Comparison of ENCODE assay signal across 26 mouse cellular contexts in genomic region chr16:32108578-32108977, GRCm38 (mm10). TPM values are rescaled to one million over a fixed set of nuclear protein-coding genes. Genes with fewer than 3 reads are reported as not detected.
A peak's percentile ranks its signal among the peaks of the same experiment; 100 is the strongest.
DNase-seq lines count a peak whose midpoint lies in the region; ATAC-seq and TF ChIP-seq lines count a peak whose summit lies in the region.
"Had no signal": no experiment of that assay in that cellular context is flagged by ENCODE, and none has a peak within 500 bp of the region (broad histone marks: within the 10 kb centered on the region; RNA-seq: fewer than 3 reads in every experiment).

No protein-coding gene starts in this region.

- 23% methylated on average over 2 of the region's 2 CpGs for WGBS in liver, embryonic 16.5 days (ENCODE audit: insufficient replicate concordance)
- WGBS in liver, embryonic 12.5 days (ENCODE audit: insufficient replicate concordance), result 36% methylated on average over 2 of the region's 2 CpGs
- 3% methylated on average over 2 of the region's 2 CpGs for WGBS in bone marrow, adult 2 months

- H3K4me2 ChIP-seq in liver, embryonic 16.5 days (ENCODE audit: low read depth, low read length), result 0 out of 2 replicates have a peak overlapping the region, but pooled peaks have one; percentile 18
- no peak overlapping the region for H3K4me2 ChIP-seq in liver, embryonic 12.5 days
- H3K4me2 ChIP-seq: forebrain, embryonic 13.5 days; heart, embryonic 12.5 days; heart, embryonic 15.5 days; hindbrain, embryonic 13.5 days had no signal

- ATAC-seq in liver, embryonic 16.5 days (ENCODE audit: low read depth), result no peak
- no peak for ATAC-seq in liver, embryonic 12.5 days
- 0 out of 2 replicates have a peak, but pooled peaks have one; percentile 15 for ATAC-seq in neutrophil, adult 5-6 weeks (ENCODE audit: extremely low read depth, insufficient number of reproducible peaks, low FRiP score, poor library complexity, severe bottlenecking)
- ATAC-seq: forebrain, embryonic 13.5 days; forebrain, embryonic 16.5 days; hindbrain, embryonic 16.5 days had no signal

- no peaks in the 10 kb centered on the region for H3K9me3 ChIP-seq in liver, embryonic 16.5 days (replicated peaks; ENCODE audit: control insufficient read depth, low read length)
- peaks cover 3% of the 10 kb centered on the region; the same call in 1 of the 2 replicates for H3K9me3 ChIP-seq in liver, embryonic 12.5 days (replicated peaks)
- H3K9me3 ChIP-seq: forebrain, embryonic 13.5 days; heart, embryonic 15.5 days; hindbrain, embryonic 10.5 days; hindbrain, embryonic 13.5 days had no signal

- H3K36me3 ChIP-seq in liver, embryonic 16.5 days (ENCODE audit: control insufficient read depth, insufficient read depth), result no peaks in the 10 kb centered on the region
- peaks cover 23% of the 10 kb centered on the region for H3K36me3 ChIP-seq in liver, embryonic 12.5 days

- peak; percentile 61 for DNase-seq in induced T-regulatory cell, adult 2 months (ENCODE audit: low read depth)
- DNase-seq in frontal cortex, adult 2 months (ENCODE audit: extremely low spot score in 1 of 2, low spot score in 1 of 2), result no peak
- no peak for DNase-seq in B cell, adult 2 months
- DNase-seq: adrenal gland, adult 2 months; adrenal gland, postnatal 14 days; cerebellum, adult 11-12 months; cerebellum, adult 9-10 months; cerebellum, postnatal 14 days; gastrocnemius, adult 2 months; gastrocnemius, postnatal 14 days; heart, adult 18-20 months; heart, postnatal 10 days; heart, postnatal 36 days had no signal

- no peaks in the 10 kb centered on the region for H3K27me3 ChIP-seq in liver, embryonic 16.5 days (ENCODE audit: control insufficient read depth, insufficient read depth, low read depth, low read length)
- no peaks in the 10 kb centered on the region for H3K27me3 ChIP-seq in liver, embryonic 12.5 days (replicated peaks)
- H3K27me3 ChIP-seq: forebrain, embryonic 13.5 days; heart, embryonic 12.5 days; heart, embryonic 15.5 days; hindbrain, embryonic 13.5 days had no signal

- no peak overlapping the region for H3K9ac ChIP-seq in liver, embryonic 16.5 days (ENCODE audit: low read depth, low read length)
- H3K9ac ChIP-seq in liver, embryonic 12.5 days, result no peak overlapping the region
- H3K9ac ChIP-seq: forebrain, embryonic 13.5 days; heart, embryonic 12.5 days; heart, embryonic 15.5 days; hindbrain, embryonic 13.5 days had no signal

- TF ChIP-seq CTCF in bone marrow, adult 2 months (IDR thresholded peaks at IDR 0.05; ENCODE audit: control insufficient read depth, insufficient read depth, low read length), result no peak

- TF ChIP-seq POLR2A in bone marrow, adult 2 months (IDR thresholded peaks at IDR 0.05; ENCODE audit: borderline replicate concordance, control insufficient read depth, low read depth, low read length), result no peak

- H3K27ac ChIP-seq in liver, embryonic 16.5 days (ENCODE audit: low read length), result no peak overlapping the region
- H3K27ac ChIP-seq in liver, embryonic 12.5 days, result no peak overlapping the region
- peak overlapping the region; percentile 83 for H3K27ac ChIP-seq in bone marrow, adult 2 months (ENCODE audit: control insufficient read depth, insufficient read depth, low read depth, low read length, poor library complexity)
- H3K27ac ChIP-seq: forebrain, embryonic 10.5 days; forebrain, embryonic 13.5 days; gastrocnemius, adult 2 months; heart, embryonic 15.5 days; hindbrain, embryonic 10.5 days; hindbrain, embryonic 13.5 days had no signal

- peaks cover 3% of the 10 kb centered on the region; the same call in 1 of the 2 replicates for H3K4me1 ChIP-seq in liver, embryonic 16.5 days (ENCODE audit: control insufficient read depth, low read depth, low read length)
- H3K4me1 ChIP-seq in liver, embryonic 12.5 days, result peaks cover 18% of the 10 kb centered on the region
- peaks cover 7% of the 10 kb centered on the region; the same call in 1 of the 2 replicates for H3K4me1 ChIP-seq in bone marrow, adult 2 months (ENCODE audit: control insufficient read depth, insufficient read depth, low read length)
- H3K4me1 ChIP-seq: forebrain, embryonic 10.5 days; forebrain, embryonic 13.5 days; heart, embryonic 12.5 days; hindbrain, embryonic 10.5 days; hindbrain, embryonic 13.5 days had no signal

- no peak overlapping the region for H3K4me3 ChIP-seq in liver, embryonic 16.5 days (ENCODE audit: low read depth, low read length)
- H3K4me3 ChIP-seq in liver, embryonic 12.5 days, result no peak overlapping the region
- H3K4me3 ChIP-seq in bone marrow, adult 2 months (replicated peaks; ENCODE audit: control insufficient read depth, low read depth, low read length), result peak overlapping the region; percentile 61
- H3K4me3 ChIP-seq: forebrain, embryonic 10.5 days; forebrain, embryonic 13.5 days; gastrocnemius, adult 2 months; heart, embryonic 12.5 days; heart, embryonic 15.5 days; hindbrain, embryonic 10.5 days; hindbrain, embryonic 13.5 days had no signal

RNA-seq across cellular contexts. Expression of gene Cep19, which starts 9.0 kb away (rescaled TPM):
- 5.6 and 5.8 TPM in 2 replicates for polyA plus RNA-seq in liver, embryonic 16.5 days (2015; fragmentation: Nextera tagmentation; extraction: Ambion mirVana)
- 7.6 TPM in 2 replicates for polyA plus RNA-seq in liver, embryonic 12.5 days (2016; fragmentation: Nextera tagmentation; extraction: Ambion mirVana)
- 4.5 and 11.3 TPM in 2 replicates for polyA plus RNA-seq in bone marrow, adult 2 months (2011; ENCODE audit: insufficient read depth, insufficient read length, low replicate concordance, missing spikeins)
- total RNA-seq in neutrophil, adult 5-6 weeks (2017), result 59.0 and 64.6 TPM in 2 replicates
- polyA plus RNA-seq in frontal cortex, adult 2 months (2012; rRNA removed), result 54.8 and 63.1 TPM in 2 replicates

RNA-seq across cellular contexts. Expression of gene Pigx, which starts 9.0 kb away (rescaled TPM):
- 33.7 and 36.0 TPM in 2 replicates for polyA plus RNA-seq in liver, embryonic 16.5 days (2015; fragmentation: Nextera tagmentation; extraction: Ambion mirVana)
- polyA plus RNA-seq in liver, embryonic 12.5 days (2016; fragmentation: Nextera tagmentation; extraction: Ambion mirVana), result 33.8 and 37.2 TPM in 2 replicates
- polyA plus RNA-seq in bone marrow, adult 2 months (2011; ENCODE audit: insufficient read depth, insufficient read length, low replicate concordance, missing spikeins), result 11.1 and 35.7 TPM in 2 replicates
- total RNA-seq in neutrophil, adult 5-6 weeks (2017), result 65.8 and 67.4 TPM in 2 replicates
- polyA plus RNA-seq in frontal cortex, adult 2 months (2012; rRNA removed), result 29.8 and 30.9 TPM in 2 replicates

RNA-seq across cellular contexts. Expression of gene Pak2, which starts 29.4 kb away (rescaled TPM):
- polyA plus RNA-seq in liver, embryonic 16.5 days (2015; fragmentation: Nextera tagmentation; extraction: Ambion mirVana), result 9.7 and 10.6 TPM in 2 replicates
- 17.7 and 18.3 TPM in 2 replicates for polyA plus RNA-seq in liver, embryonic 12.5 days (2016; fragmentation: Nextera tagmentation; extraction: Ambion mirVana)
- polyA plus RNA-seq in bone marrow, adult 2 months (2011; ENCODE audit: insufficient read depth, insufficient read length, low replicate concordance, missing spikeins), result 12.7 and 25.2 TPM in 2 replicates
- 114 and 128 TPM in 2 replicates for total RNA-seq in neutrophil, adult 5-6 weeks (2017)
- polyA plus RNA-seq in frontal cortex, adult 2 months (2012; rRNA removed), result 17.4 and 18.7 TPM in 2 replicates

RNA-seq across cellular contexts. Expression of gene Nrros, which starts 56.8 kb away (rescaled TPM):
- polyA plus RNA-seq in liver, embryonic 16.5 days (2015; fragmentation: Nextera tagmentation; extraction: Ambion mirVana), result 22.8 and 23.3 TPM in 2 replicates
- 26.5 and 29.9 TPM in 2 replicates for polyA plus RNA-seq in liver, embryonic 12.5 days (2016; fragmentation: Nextera tagmentation; extraction: Ambion mirVana)
- polyA plus RNA-seq in bone marrow, adult 2 months (2011; ENCODE audit: insufficient read depth, insufficient read length, low replicate concordance, missing spikeins), result 22.6 and 50.5 TPM in 2 replicates
- 142 and 149 TPM in 2 replicates for total RNA-seq in neutrophil, adult 5-6 weeks (2017)
- 5.7 and 6.9 TPM in 2 replicates for polyA plus RNA-seq in frontal cortex, adult 2 months (2012; rRNA removed)
- polyA plus RNA-seq: C2C12 had no signal
